In the genomic region with DNA sequence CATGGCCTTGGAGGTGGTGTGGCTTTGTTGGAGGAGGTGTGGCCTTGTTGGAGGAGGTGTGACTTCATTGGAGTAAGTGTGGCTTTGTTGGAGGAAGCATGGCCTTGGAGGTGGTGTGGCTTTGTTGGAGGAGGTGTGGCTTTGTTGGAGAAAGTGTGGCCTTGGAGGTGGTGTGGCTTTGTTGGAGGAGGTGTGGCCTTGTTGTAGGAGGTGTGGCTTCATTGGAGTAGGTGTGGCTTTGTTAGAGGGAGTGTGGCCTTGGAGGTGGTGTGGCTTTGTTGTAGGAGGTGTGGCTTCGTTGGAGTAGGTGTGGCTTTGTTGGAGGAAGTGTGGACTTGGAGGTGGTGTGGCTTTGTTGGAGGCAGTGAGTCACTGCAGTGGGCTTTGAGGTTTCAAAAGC, we compare ENCODE assay signal across 24 mouse cellular contexts.
DNase-seq lines count a peak whose midpoint lies in the region; ATAC-seq and TF ChIP-seq lines count a peak whose summit lies in the region.
"Had no signal": no experiment of that assay in that cellular context is flagged by ENCODE, and none has a peak within 500 bp of the region (broad histone marks: within the 10 kb centered on the region; RNA-seq: fewer than 3 reads in every experiment).

No protein-coding gene starts in this region.

- H3K4me2 ChIP-seq in stomach, embryonic 15.5 days, result no peak overlapping the region
- no peak overlapping the region for H3K4me2 ChIP-seq in stomach, postnatal 0 days (replicated peaks; ENCODE audit: low read depth)
- no peak overlapping the region for H3K4me2 ChIP-seq in midbrain, embryonic 14.5 days (ENCODE audit: low read length)
- H3K4me2 ChIP-seq in intestine, embryonic 15.5 days (replicated peaks), result no peak overlapping the region
- H3K4me2 ChIP-seq: embryonic facial prominence, embryonic 12.5 days; forebrain, embryonic 13.5 days; forebrain, embryonic 15.5 days had no signal

- 63% methylated on average over 1 of the region's 1 CpGs for WGBS in stomach, embryonic 15.5 days
- WGBS in stomach, postnatal 0 days, result 70% methylated on average over 1 of the region's 1 CpGs
- 75% methylated on average over 1 of the region's 1 CpGs for WGBS in midbrain, embryonic 14.5 days
- WGBS in intestine, embryonic 15.5 days, result 78% methylated on average over 1 of the region's 1 CpGs

- no peak overlapping the region for H3K9ac ChIP-seq in stomach, embryonic 15.5 days
- H3K9ac ChIP-seq in stomach, postnatal 0 days (ENCODE audit: low read length), result no peak overlapping the region
- no peak overlapping the region for H3K9ac ChIP-seq in midbrain, embryonic 14.5 days (replicated peaks; ENCODE audit: low read length)
- no peak overlapping the region for H3K9ac ChIP-seq in intestine, embryonic 15.5 days
- H3K9ac ChIP-seq: embryonic facial prominence, embryonic 12.5 days; forebrain, embryonic 13.5 days; forebrain, embryonic 15.5 days; forebrain, postnatal 0 days had no signal

- H3K36me3 ChIP-seq in stomach, embryonic 15.5 days, result no peaks in the 10 kb centered on the region
- no peaks in the 10 kb centered on the region for H3K36me3 ChIP-seq in stomach, postnatal 0 days (ENCODE audit: control insufficient read depth, insufficient read depth, low read length)
- H3K36me3 ChIP-seq in midbrain, embryonic 14.5 days (ENCODE audit: control insufficient read depth, insufficient read depth, low read length), result no peaks in the 10 kb centered on the region
- H3K36me3 ChIP-seq in intestine, embryonic 15.5 days, result no peaks in the 10 kb centered on the region
- H3K36me3 ChIP-seq: embryonic facial prominence, embryonic 10.5 days; embryonic facial prominence, embryonic 12.5 days; forebrain, embryonic 15.5 days; G1E had no signal

- no peak overlapping the region for H3K27ac ChIP-seq in stomach, embryonic 15.5 days
- no peak overlapping the region for H3K27ac ChIP-seq in stomach, postnatal 0 days (replicated peaks)
- H3K27ac ChIP-seq in midbrain, embryonic 14.5 days (replicated peaks; ENCODE audit: low read depth, low read length), result no peak overlapping the region
- no peak overlapping the region for H3K27ac ChIP-seq in intestine, embryonic 15.5 days
- H3K27ac ChIP-seq: embryonic facial prominence, embryonic 10.5 days; embryonic facial prominence, embryonic 12.5 days; forebrain, embryonic 13.5 days; forebrain, embryonic 15.5 days had no signal

- 0 out of 2 replicates have a peak, but pooled peaks have one; percentile 22 for ATAC-seq in stomach, embryonic 15.5 days (ENCODE audit: insufficient read depth, low FRiP score, low read depth)
- no peak for ATAC-seq in stomach, postnatal 0 days (ENCODE audit: low FRiP score, low TSS enrichment)
- ATAC-seq in midbrain, embryonic 14.5 days (ENCODE audit: low FRiP score, low TSS enrichment), result no peak
- no peak for ATAC-seq in intestine, embryonic 15.5 days
- ATAC-seq: activated CD4-positive, CD25-positive, alpha-beta regulatory T cell, adult 4 months; CD4-positive, CD25-positive, alpha-beta regulatory T cell, adult 4 months; forebrain, embryonic 13.5 days; forebrain, embryonic 15.5 days; forebrain, postnatal 0 days; Patski had no signal

- no peak overlapping the region for H3K4me3 ChIP-seq in stomach, embryonic 15.5 days (replicated peaks)
- H3K4me3 ChIP-seq in stomach, postnatal 0 days (ENCODE audit: low read depth, low read length), result no peak overlapping the region
- no peak overlapping the region for H3K4me3 ChIP-seq in midbrain, embryonic 14.5 days (replicated peaks; ENCODE audit: low read depth, low read length)
- H3K4me3 ChIP-seq in intestine, embryonic 15.5 days (replicated peaks), result no peak overlapping the region
- H3K4me3 ChIP-seq: embryonic facial prominence, embryonic 10.5 days; embryonic facial prominence, embryonic 12.5 days; forebrain, embryonic 13.5 days; forebrain, embryonic 15.5 days had no signal

- no peaks in the 10 kb centered on the region for H3K27me3 ChIP-seq in stomach, embryonic 15.5 days (replicated peaks)
- H3K27me3 ChIP-seq in stomach, postnatal 0 days (ENCODE audit: control insufficient read depth, insufficient read depth, low read length), result no peaks in the 10 kb centered on the region
- H3K27me3 ChIP-seq in midbrain, embryonic 14.5 days (ENCODE audit: control insufficient read depth, insufficient read depth, low read length), result no peaks in the 10 kb centered on the region
- H3K27me3 ChIP-seq in intestine, embryonic 15.5 days (replicated peaks), result no peaks in the 10 kb centered on the region
- H3K27me3 ChIP-seq: CH12.LX; embryonic facial prominence, embryonic 12.5 days; forebrain, embryonic 15.5 days; Patski had no signal

- DNase-seq in stomach, postnatal 0 days (ENCODE audit: low spot score), result no peak
- peak; percentile 85 for DNase-seq in R1 (ENCODE audit: low read depth, low spot score)
- no peak for DNase-seq in midbrain, embryonic 14.5 days
- DNase-seq: adrenal gland, adult 8-10 months; adrenal gland, postnatal 14 days; adrenal gland, postnatal 36 days; B cell, adult 2 months; cerebellum, adult 11-12 months; cerebellum, adult 2 months; cerebellum, adult 9-10 months; cerebellum, postnatal 10 days; cerebellum, postnatal 25 days; forebrain, postnatal 0 days had no signal

- TF ChIP-seq CTCF in stomach, postnatal 0 days (IDR thresholded peaks at IDR 0.05; ENCODE audit: low read depth), result no peak

- TF ChIP-seq EP300 in stomach, postnatal 0 days (optimal IDR thresholded peaks at IDR 0.05), result no peak

- H3K9me3 ChIP-seq in stomach, embryonic 15.5 days, result no peaks in the 10 kb centered on the region
- no peaks in the 10 kb centered on the region for H3K9me3 ChIP-seq in stomach, postnatal 0 days (ENCODE audit: control insufficient read depth, low read length)
- no peaks in the 10 kb centered on the region for H3K9me3 ChIP-seq in midbrain, embryonic 14.5 days (ENCODE audit: control insufficient read depth, low read length)
- no peaks in the 10 kb centered on the region for H3K9me3 ChIP-seq in intestine, embryonic 15.5 days
- H3K9me3 ChIP-seq: embryonic facial prominence, embryonic 10.5 days; embryonic facial prominence, embryonic 12.5 days; forebrain, embryonic 13.5 days; forebrain, embryonic 15.5 days had no signal

- no peaks in the 10 kb centered on the region for H3K4me1 ChIP-seq in stomach, embryonic 15.5 days
- H3K4me1 ChIP-seq in stomach, postnatal 0 days (replicated peaks; ENCODE audit: control insufficient read depth, insufficient read depth), result no peaks in the 10 kb centered on the region
- no peaks in the 10 kb centered on the region; the same call in 1 of the 2 replicates for H3K4me1 ChIP-seq in midbrain, embryonic 14.5 days (ENCODE audit: control insufficient read depth, insufficient read depth, low read length)
- H3K4me1 ChIP-seq in intestine, embryonic 15.5 days (replicated peaks), result no peaks in the 10 kb centered on the region
- H3K4me1 ChIP-seq: embryonic facial prominence, embryonic 12.5 days; forebrain, embryonic 15.5 days had no signal
